Mouse (Mus musculus) liver, embryonic 14.5 days (tissue): ENCODE measurements at regions not wholly inside any gene's neighbourhood (a gene's known extent, or its start where the extent isn't known, plus 50 kb on each side); places are given as distances from the start of the nearest gene placed in this dataset.
"Not testable (repeated sequence)": the region's sequence is repeated elsewhere in the genome, so short reads cannot be mapped to it uniquely, and the experiment has no call there.

Source experiments
- ATAC-seq: fragments of 200-750 bp; cut with Nextera tagmentation; 2 replicates; pipeline ENCODE4 v1.8.0; 2017; ENCODE audit warnings: moderate number of reproducible peaks, mild to moderate bottlenecking, moderate library complexity; ENCODE audit not compliant: insufficient read depth
- DNase-seq, 3 experiments: peaks; one replicate each; pipeline ENCODE4 v3.0.0-alpha.2; 2012 to 2013; ENCODE audit warnings: low read depth in 3 of 3, low spot score in 3 of 3
- H3K27ac ChIP-seq: fragments of 300-500 bp; sonication (generic); 2 replicates; pipeline ENCODE4 v1.5.1; 2014; ENCODE audit warnings: moderate library complexity, mild to moderate bottlenecking, control low read depth, inconsistent platforms
- H3K27me3 ChIP-seq: fragments of 300-500 bp; sonication (generic); 2 replicates; pipeline ENCODE4 v1.6.1; 2014; ENCODE audit warnings: mild to moderate bottlenecking, low read length, moderate library complexity; ENCODE audit not compliant: control insufficient read depth, insufficient read depth
- H3K36me3 ChIP-seq: fragments of 300-500 bp; sonication (generic); replicated peaks from 2 replicates; pipeline ENCODE4 v1.6.1; 2014; ENCODE audit warnings: low read depth; ENCODE audit not compliant: control insufficient read depth, insufficient read depth
- H3K4me1 ChIP-seq, 2 experiments: fragments of 200-500 bp in 1 of 2; fragments of 300-500 bp in 1 of 2; sonication (generic) in 1 of 2; replicated peaks; 2 replicates each; pipeline ENCODE4 v1.6.1; 2012 to 2014; ENCODE audit warnings: antibody characterized with exemption in 1 of 2, inconsistent platforms in 1 of 2, low read length in 1 of 2; ENCODE audit not compliant: control insufficient read depth in 2 of 2, insufficient read depth in 2 of 2
- H3K4me2 ChIP-seq: fragments of 300-500 bp; sonication (generic); 2 replicates; pipeline ENCODE4 v1.6.1; 2014; ENCODE audit warnings: low read depth, mild to moderate bottlenecking, control low read depth, moderate library complexity
- H3K4me3 ChIP-seq, 2 experiments: fragments of 200-500 bp in 1 of 2; fragments of 300-500 bp in 1 of 2; sonication (generic) in 1 of 2; 2 replicates each; pipeline ENCODE4 v1.5.1; 2012 to 2014; ENCODE audit warnings: low read depth in 2 of 2, low read length in 2 of 2, mild to moderate bottlenecking in 2 of 2, control low read depth in 1 of 2, inconsistent platforms in 1 of 2, moderate library complexity in 1 of 2; ENCODE audit not compliant: insufficient read depth in 1 of 2
- H3K9ac ChIP-seq: fragments of 300-500 bp; sonication (generic); replicated peaks from 2 replicates; pipeline ENCODE4 v1.6.1; 2014; ENCODE audit warnings: mild to moderate bottlenecking, control low read depth, moderate library complexity
- H3K9me3 ChIP-seq: fragments of 300-500 bp; sonication (generic); 2 replicates; pipeline ENCODE4 v1.6.1; 2016; ENCODE audit warnings: low read length, mixed read lengths; ENCODE audit not compliant: control insufficient read depth
- CTCF ChIP-seq: IDR thresholded peaks from 2 replicates; pipeline ENCODE4 v1.5.1; 2016; ENCODE audit warnings: antibody characterized with exemption, low read depth, control low read depth
- EP300 ChIP-seq: IDR thresholded peaks from 2 replicates; pipeline ENCODE4 v1.6.1; 2016; ENCODE audit warnings: antibody characterized with exemption, low read depth
- WGBS: fragments of 180-500 bp; shearing (Covaris S2); extraction: QIAGEN DNeasy Blood & Tissue Kit; methylation state at CpG from one replicate; pipeline ENCODE4 v1.1.7; 2014; ENCODE audit not compliant: insufficient replicate concordance; 5-methylcytosine and 5-hydroxymethylcytosine counted together

DNA sequence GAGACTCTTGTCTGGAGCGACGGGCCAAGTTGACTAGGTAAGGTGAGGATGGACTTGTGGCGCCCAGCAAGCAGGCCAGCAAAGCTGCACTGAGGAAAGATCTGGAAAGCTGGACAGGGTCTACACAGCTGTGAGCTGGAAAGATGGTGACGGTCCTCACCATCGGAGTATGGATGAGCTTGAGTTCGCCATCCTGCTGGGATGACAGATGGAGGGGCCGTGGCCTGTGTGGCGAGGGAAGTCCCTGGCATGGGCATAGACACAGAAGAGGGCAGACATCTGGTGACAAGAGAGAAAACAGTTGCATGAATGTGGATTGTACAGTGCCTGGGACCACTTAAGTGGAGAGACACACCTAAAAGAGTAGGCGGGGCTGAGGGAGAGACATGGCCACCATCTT, 57.6 kb downstream of the Tmem270 start:
- Histone ChIP-seq H3K4me1 (no peaks in the 10 kb centered on the region), H3K9me3 (no peaks in the 10 kb centered on the region), H3K9ac (no peak overlapping the region), H3K36me3 (no peaks in the 10 kb centered on the region), H3K4me2 (no peak overlapping the region), H3K27ac (no peak overlapping the region), H3K27me3 (no peaks in the 10 kb centered on the region), H3K4me3 (no peak overlapping the region)
- no peak for ATAC-seq
- TF ChIP-seq EP300, result no peak
- no peak for TF ChIP-seq CTCF
- no peak for DNase-seq
- whole genome bisulfite sequencing, result 75% methylated on average over 9 of the region's 9 CpGs

DNA sequence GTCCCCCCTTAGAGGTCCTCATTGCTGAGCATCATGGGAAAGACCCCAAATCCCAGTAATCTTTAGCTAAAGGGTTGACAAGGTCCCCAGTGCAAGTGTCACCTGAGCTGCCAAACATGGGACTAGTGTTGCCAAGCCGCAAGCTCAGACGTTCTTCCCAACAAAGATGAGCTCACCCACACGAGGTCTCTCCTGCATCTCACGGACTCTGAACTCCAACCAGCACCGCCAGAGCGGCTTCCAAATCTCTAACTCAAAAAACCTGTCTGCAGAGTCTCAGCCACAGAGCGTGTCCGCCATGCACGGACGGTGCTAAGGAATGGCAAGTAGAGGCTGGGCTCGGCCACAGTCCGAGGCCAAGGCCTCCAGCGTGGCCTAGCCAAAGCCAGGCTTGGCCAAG, 58.0 kb downstream of the Tmem270 start:
- Histone ChIP-seq H3K9me3 (no peaks in the 10 kb centered on the region), H3K4me3 (no peak overlapping the region), H3K27ac (no peak overlapping the region), H3K9ac (no peak overlapping the region), H3K36me3 (no peaks in the 10 kb centered on the region), H3K4me1 (no peaks in the 10 kb centered on the region), H3K4me2 (no peak overlapping the region), H3K27me3 (no peaks in the 10 kb centered on the region)
- no peak for TF ChIP-seq EP300
- no peak for TF ChIP-seq CTCF
- ATAC-seq (no peak), DNase-seq (no peak)
- 82% methylated on average over 13 of the region's 13 CpGs for WGBS

GRCm38 (mm10) chr5:134845416-134845815, 61.1 kb downstream of the Tmem270 start:
- WGBS, result 64% methylated on average over 4 of the region's 4 CpGs

GRCm38 (mm10) chr5:134844216-134844615, 62.3 kb downstream of the Tmem270 start:
- H3K9ac ChIP-seq, H3K4me3 ChIP-seq, H3K9me3 ChIP-seq, H3K4me1 ChIP-seq, DNase-seq, H3K27me3 ChIP-seq, H3K27ac ChIP-seq, H3K4me2 ChIP-seq, ATAC-seq, H3K36me3 ChIP-seq: not testable (repeated sequence)
- 62% methylated on average over 3 of the region's 3 CpGs for WGBS

More at GRCm38 (mm10) chr5:134845416-134845815, 61.1 kb downstream of the Tmem270 start:
- Histone ChIP-seq H3K9me3 (no peaks in the 10 kb centered on the region), H3K9ac (no peak overlapping the region), H3K4me2 (no peak overlapping the region), H3K4me1 (no peaks in the 10 kb centered on the region), H3K27me3 (no peaks in the 10 kb centered on the region), H3K27ac (no peak overlapping the region), H3K4me3 (no peak overlapping the region), H3K36me3 (no peaks in the 10 kb centered on the region)
- ATAC-seq (no peak), DNase-seq (no peak)
- TF ChIP-seq EP300, result no peak

DNA sequence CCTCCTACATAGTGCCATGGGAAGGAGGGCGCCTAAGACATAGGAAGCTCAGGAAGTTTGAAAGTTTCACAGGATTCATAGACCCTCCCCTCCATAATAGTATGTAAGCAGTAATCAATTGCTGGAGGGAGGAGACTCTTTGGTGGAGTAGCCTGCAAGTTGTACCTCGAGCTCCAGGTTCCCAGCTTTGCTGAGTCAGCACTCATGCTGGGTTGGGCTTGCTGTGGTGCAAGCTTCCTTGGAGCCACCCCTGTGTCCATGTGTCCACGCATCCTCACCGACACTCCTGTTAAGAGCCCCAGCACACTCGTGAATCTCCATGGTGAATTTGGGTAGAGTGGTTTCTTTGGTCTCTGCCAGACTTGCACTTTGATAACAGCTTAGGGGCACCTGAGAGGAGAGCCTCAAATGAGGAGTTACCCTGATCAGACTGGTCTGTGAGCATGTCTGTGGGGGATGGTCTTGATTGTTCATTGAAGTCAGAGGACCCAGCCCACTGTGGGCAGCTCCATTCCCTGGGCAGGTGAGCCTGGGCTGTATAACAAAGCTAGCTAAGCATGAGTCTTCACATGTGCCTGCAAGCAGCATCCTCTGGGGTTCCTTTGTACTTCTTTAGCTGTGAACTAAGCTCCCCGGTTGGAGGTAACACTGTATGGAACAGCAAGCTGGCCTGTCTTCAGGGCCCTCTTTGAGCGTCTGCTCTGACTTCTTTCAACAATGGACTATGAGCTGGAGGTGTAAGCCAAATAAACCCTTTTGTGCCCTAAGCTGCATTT, 65.1 kb downstream of the Tmem270 start:
- H3K4me3 ChIP-seq, result no peak overlapping the region
- H3K36me3 ChIP-seq, result no peaks in the 10 kb centered on the region
- no peak overlapping the region for H3K9ac ChIP-seq
- WGBS, result 63% methylated on average over 7 of the region's 7 CpGs
- no peaks in the 10 kb centered on the region for H3K4me1 ChIP-seq
- no peak for TF ChIP-seq CTCF
- no peak for TF ChIP-seq EP300
- no peak overlapping the region for H3K4me2 ChIP-seq
- no peaks in the 10 kb centered on the region for H3K9me3 ChIP-seq
- H3K27me3 ChIP-seq, result no peaks in the 10 kb centered on the region
- no peak for ATAC-seq
- no peak for DNase-seq
- no peak overlapping the region for H3K27ac ChIP-seq
